Mouse (Mus musculus) heart, postnatal 0 days (tissue): ENCODE data around the gene Pde8a.

ENCODE experiments used
- CTCF ChIP-seq: IDR thresholded peaks from 2 replicates; pipeline ENCODE4 v1.5.1; 2016; ENCODE audit warnings: antibody characterized with exemption, control low read depth, low read depth
- EP300 ChIP-seq: IDR thresholded peaks from 2 replicates; pipeline ENCODE4 v1.6.1; 2016; ENCODE audit warnings: antibody characterized with exemption, low read depth

GRCm38 (mm10) chr7:81355746-81356145 is 142.3 kb downstream of the Pde8a start:
- TF ChIP-seq CTCF (no peak), EP300 (no peak)
